Mouse (Mus musculus): ENCODE results near the gene Arhgef17. TPM values are rescaled to one million over a fixed set of nuclear protein-coding genes. Genes with fewer than 3 reads are reported as not detected.
A peak's percentile ranks its signal among the peaks of the same experiment; 100 is the strongest.

Arhgef17 gene
- total RNA-seq, 2 experiments from 2014 or later: 0.08 to 0.44 TPM

- ATAC-seq (replicated peaks; ENCODE audit: poor library complexity): no peak
Measured at GRCm38 (mm10) chr7:100851481-100852356, 80.2 kb downstream of the Arhgef17 start.

GRCm38 (mm10) chr7:100849508-100849907 lies 82.4 kb downstream of the Arhgef17 start:
- ATAC-seq (replicated peaks; ENCODE audit: poor library complexity): no peak

- ATAC-seq (replicated peaks; ENCODE audit: poor library complexity): 0 out of 2 replicates have a peak, but pooled peaks have one; percentile 14
Measured at GRCm38 (mm10) chr7:100848744-100849143, 83.2 kb downstream of the Arhgef17 start.

- no peak for ATAC-seq (replicated peaks; ENCODE audit: poor library complexity)
Measured at GRCm38 (mm10) chr7:100847131-100847530, 84.8 kb downstream of the Arhgef17 start.

- peak; percentile 18 for ATAC-seq (replicated peaks; ENCODE audit: poor library complexity)
Measured at GRCm38 (mm10) chr7:100846033-100846432, 85.9 kb downstream of the Arhgef17 start.

GRCm38 (mm10) chr7:100845412-100845811 lies 86.5 kb downstream of the Arhgef17 start:
- peak; percentile 75 for ATAC-seq (replicated peaks; ENCODE audit: poor library complexity)

- no peak for ATAC-seq (replicated peaks; ENCODE audit: poor library complexity)
Measured at GRCm38 (mm10) chr7:100845026-100845400, 86.9 kb downstream of the Arhgef17 start.

GRCm38 (mm10) chr7:100844385-100845025 lies 87.4 kb downstream of the Arhgef17 start:
- ATAC-seq (replicated peaks; ENCODE audit: poor library complexity): peak; percentile 69

GRCm38 (mm10) chr7:100843866-100844265 lies 88.0 kb downstream of the Arhgef17 start:
- ATAC-seq (replicated peaks; ENCODE audit: poor library complexity): peak; percentile 13

GRCm38 (mm10) chr7:100842175-100842574 lies 89.7 kb downstream of the Arhgef17 start:
- ATAC-seq (replicated peaks; ENCODE audit: poor library complexity): no peak

- ATAC-seq (replicated peaks; ENCODE audit: poor library complexity): no peak
Measured at GRCm38 (mm10) chr7:100841608-100842007, 90.3 kb downstream of the Arhgef17 start.

- ATAC-seq (replicated peaks; ENCODE audit: poor library complexity): no peak
Measured at GRCm38 (mm10) chr7:100840906-100841305, 91.0 kb downstream of the Arhgef17 start.

- ATAC-seq (replicated peaks; ENCODE audit: poor library complexity): peak; percentile 25; the same call in 1 of the 2 replicates
Measured at GRCm38 (mm10) chr7:100839632-100840402, 92.1 kb downstream of the Arhgef17 start.

- ATAC-seq (replicated peaks; ENCODE audit: poor library complexity): no peak
Measured at GRCm38 (mm10) chr7:100837701-100838100, 94.2 kb downstream of the Arhgef17 start.

- ATAC-seq (replicated peaks; ENCODE audit: poor library complexity): no peak
Measured at GRCm38 (mm10) chr7:100836657-100837056, 95.2 kb downstream of the Arhgef17 start.

GRCm38 (mm10) chr7:100835711-100836110 lies 96.2 kb downstream of the Arhgef17 start:
- ATAC-seq (replicated peaks; ENCODE audit: poor library complexity): no peak

GRCm38 (mm10) chr7:100835168-100835567 lies 96.7 kb downstream of the Arhgef17 start:
- ATAC-seq (replicated peaks; ENCODE audit: poor library complexity): no peak

GRCm38 (mm10) chr7:100833859-100834258 lies 98.0 kb downstream of the Arhgef17 start:
- ATAC-seq (replicated peaks; ENCODE audit: poor library complexity): no peak

GRCm38 (mm10) chr7:100828549-100828948 lies 103.4 kb downstream of the Arhgef17 start:
- no peak for ATAC-seq (replicated peaks; ENCODE audit: poor library complexity)

- ATAC-seq (replicated peaks; ENCODE audit: poor library complexity): no peak
Measured at GRCm38 (mm10) chr7:100824661-100825060, 107.2 kb downstream of the Arhgef17 start.

Data from megakaryocyte progenitor cell, adult 5-6 weeks (primary cell).